ENCODE assay signal across 14 mouse cellular contexts in the genomic region with DNA sequence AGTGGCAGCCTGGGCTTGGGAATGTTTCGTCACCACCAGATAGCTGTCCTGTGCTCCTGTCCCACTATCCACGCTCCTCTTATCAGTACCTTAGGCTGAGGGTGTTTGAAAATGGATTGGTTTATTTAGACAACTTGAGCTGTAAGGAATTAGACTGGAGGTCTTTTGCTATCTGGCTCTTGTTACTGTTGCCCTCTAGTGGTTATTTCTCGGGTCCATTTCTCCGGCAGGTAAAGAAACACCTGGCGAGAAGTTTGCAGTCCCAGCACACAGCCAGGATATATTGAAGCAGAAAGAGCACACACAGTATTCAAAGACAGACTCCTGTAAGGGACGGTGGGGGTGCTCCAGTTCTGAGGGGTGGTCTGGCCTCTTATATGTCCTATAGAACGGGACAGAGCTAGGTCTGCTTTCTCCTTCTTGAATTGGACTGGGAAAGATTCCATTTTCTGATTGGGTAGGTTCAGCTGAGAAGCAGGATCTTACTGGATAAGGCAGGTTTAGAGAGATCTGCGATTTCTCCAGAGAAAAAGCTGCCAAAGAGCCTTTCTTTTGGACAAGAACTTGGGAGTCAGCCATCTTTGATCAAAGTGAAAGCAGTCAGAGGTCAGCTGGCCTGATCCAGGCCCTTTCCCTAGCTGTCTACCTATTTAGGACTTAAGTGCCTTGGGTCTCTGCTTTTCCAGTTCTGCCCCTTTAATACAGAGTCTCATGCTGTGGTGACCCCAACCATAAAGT.
DNase-seq lines count a peak whose midpoint lies in the region; ATAC-seq and TF ChIP-seq lines count a peak whose summit lies in the region.
"Had no signal": no experiment of that assay in that cellular context is flagged by ENCODE, and none has a peak within 500 bp of the region (broad histone marks: within the 10 kb centered on the region; RNA-seq: fewer than 3 reads in every experiment).

No protein-coding gene starts in this region.

- no peak overlapping the region for H3K4me3 ChIP-seq in forebrain, postnatal 0 days (ENCODE audit: low read depth, low read length)
- no peak overlapping the region for H3K4me3 ChIP-seq in forebrain, embryonic 14.5 days (ENCODE audit: low read depth, low read length)
- no peak overlapping the region for H3K4me3 ChIP-seq in midbrain, embryonic 14.5 days (replicated peaks; ENCODE audit: low read depth, low read length)
- no peak overlapping the region for H3K4me3 ChIP-seq in midbrain, embryonic 16.5 days (ENCODE audit: low read depth, low read length)
- H3K4me3 ChIP-seq in stomach, postnatal 0 days (ENCODE audit: low read depth, low read length), result no peak overlapping the region
- H3K4me3 ChIP-seq: embryonic facial prominence, embryonic 15.5 days; heart, embryonic 15.5 days; myocyte had no signal

- TF ChIP-seq EP300 in stomach, postnatal 0 days (optimal IDR thresholded peaks at IDR 0.05), result no peak

- no peaks in the 10 kb centered on the region for H3K27me3 ChIP-seq in forebrain, postnatal 0 days (ENCODE audit: insufficient read depth, low read length)
- no peaks in the 10 kb centered on the region for H3K27me3 ChIP-seq in forebrain, embryonic 14.5 days (replicated peaks; ENCODE audit: control insufficient read depth, insufficient read depth, low read length)
- no peaks in the 10 kb centered on the region for H3K27me3 ChIP-seq in midbrain, embryonic 14.5 days (ENCODE audit: control insufficient read depth, insufficient read depth, low read length)
- no peaks in the 10 kb centered on the region for H3K27me3 ChIP-seq in midbrain, embryonic 16.5 days (ENCODE audit: control insufficient read depth, insufficient read depth, low read depth, low read length)
- H3K27me3 ChIP-seq in stomach, postnatal 0 days (ENCODE audit: control insufficient read depth, insufficient read depth, low read length), result no peaks in the 10 kb centered on the region
- H3K27me3 ChIP-seq: embryonic facial prominence, embryonic 15.5 days; heart, embryonic 15.5 days had no signal

- no peaks in the 10 kb centered on the region for H3K4me1 ChIP-seq in forebrain, postnatal 0 days (ENCODE audit: insufficient read depth)
- H3K4me1 ChIP-seq in forebrain, embryonic 14.5 days (ENCODE audit: control insufficient read depth, insufficient read depth, low read length), result no peaks in the 10 kb centered on the region
- no peaks in the 10 kb centered on the region for H3K4me1 ChIP-seq in midbrain, embryonic 14.5 days (ENCODE audit: control insufficient read depth, insufficient read depth, low read length)
- H3K4me1 ChIP-seq in midbrain, embryonic 16.5 days (ENCODE audit: control insufficient read depth, insufficient read depth, low read length), result no peaks in the 10 kb centered on the region
- H3K4me1 ChIP-seq in stomach, postnatal 0 days (replicated peaks; ENCODE audit: control insufficient read depth, insufficient read depth), result no peaks in the 10 kb centered on the region
- H3K4me1 ChIP-seq: embryonic facial prominence, embryonic 15.5 days had no signal

- H3K9me3 ChIP-seq in forebrain, postnatal 0 days (ENCODE audit: low read length), result no peaks in the 10 kb centered on the region
- no peaks in the 10 kb centered on the region for H3K9me3 ChIP-seq in forebrain, embryonic 14.5 days (replicated peaks; ENCODE audit: control insufficient read depth, low read length)
- H3K9me3 ChIP-seq in midbrain, embryonic 14.5 days (ENCODE audit: control insufficient read depth, low read length), result no peaks in the 10 kb centered on the region
- H3K9me3 ChIP-seq in midbrain, embryonic 16.5 days (replicated peaks; ENCODE audit: control insufficient read depth, low read length, poor library complexity, severe bottlenecking), result no peaks in the 10 kb centered on the region
- no peaks in the 10 kb centered on the region for H3K9me3 ChIP-seq in stomach, postnatal 0 days (ENCODE audit: control insufficient read depth, low read length)
- H3K9me3 ChIP-seq: embryonic facial prominence, embryonic 15.5 days; heart, embryonic 15.5 days had no signal

- H3K9ac ChIP-seq in forebrain, postnatal 0 days, result no peak overlapping the region
- H3K9ac ChIP-seq in forebrain, embryonic 14.5 days (ENCODE audit: low read length), result no peak overlapping the region
- H3K9ac ChIP-seq in midbrain, embryonic 14.5 days (replicated peaks; ENCODE audit: low read length), result no peak overlapping the region
- no peak overlapping the region for H3K9ac ChIP-seq in midbrain, embryonic 16.5 days (ENCODE audit: low read depth, low read length)
- no peak overlapping the region for H3K9ac ChIP-seq in stomach, postnatal 0 days (ENCODE audit: low read length)
- H3K9ac ChIP-seq: embryonic facial prominence, embryonic 15.5 days; heart, embryonic 15.5 days had no signal

- TF ChIP-seq CTCF in forebrain, postnatal 0 days (IDR thresholded peaks at IDR 0.05; ENCODE audit: low read depth), result peak; percentile 33; the same call in 1 of the 2 replicates
- peak; percentile 70 for TF ChIP-seq CTCF in stomach, postnatal 0 days (IDR thresholded peaks at IDR 0.05; ENCODE audit: low read depth)

- no peaks in the 10 kb centered on the region for H3K36me3 ChIP-seq in forebrain, postnatal 0 days (ENCODE audit: insufficient read depth)
- no peaks in the 10 kb centered on the region for H3K36me3 ChIP-seq in forebrain, embryonic 14.5 days (ENCODE audit: control insufficient read depth, insufficient read depth, low read length)
- H3K36me3 ChIP-seq in midbrain, embryonic 14.5 days (ENCODE audit: control insufficient read depth, insufficient read depth, low read length), result no peaks in the 10 kb centered on the region
- no peaks in the 10 kb centered on the region for H3K36me3 ChIP-seq in midbrain, embryonic 16.5 days (ENCODE audit: control insufficient read depth, insufficient read depth, low read length)
- H3K36me3 ChIP-seq in stomach, postnatal 0 days (ENCODE audit: control insufficient read depth, insufficient read depth, low read length), result no peaks in the 10 kb centered on the region
- H3K36me3 ChIP-seq: embryonic facial prominence, embryonic 15.5 days; heart, embryonic 15.5 days had no signal

- H3K4me2 ChIP-seq in forebrain, postnatal 0 days (ENCODE audit: low read depth), result no peak overlapping the region
- no peak overlapping the region for H3K4me2 ChIP-seq in forebrain, embryonic 14.5 days (ENCODE audit: low read length)
- no peak overlapping the region for H3K4me2 ChIP-seq in midbrain, embryonic 14.5 days (ENCODE audit: low read length)
- H3K4me2 ChIP-seq in midbrain, embryonic 16.5 days (ENCODE audit: low read length), result no peak overlapping the region
- no peak overlapping the region for H3K4me2 ChIP-seq in stomach, postnatal 0 days (replicated peaks; ENCODE audit: low read depth)
- H3K4me2 ChIP-seq: embryonic facial prominence, embryonic 15.5 days; heart, embryonic 15.5 days had no signal

- no peak overlapping the region for H3K27ac ChIP-seq in forebrain, postnatal 0 days (ENCODE audit: low read depth, low read length)
- H3K27ac ChIP-seq in forebrain, embryonic 14.5 days (ENCODE audit: low read depth, low read length), result no peak overlapping the region
- H3K27ac ChIP-seq in midbrain, embryonic 14.5 days (replicated peaks; ENCODE audit: low read depth, low read length), result no peak overlapping the region
- H3K27ac ChIP-seq in midbrain, embryonic 16.5 days (ENCODE audit: low read length), result no peak overlapping the region
- no peak overlapping the region for H3K27ac ChIP-seq in stomach, postnatal 0 days (replicated peaks)
- H3K27ac ChIP-seq: embryonic facial prominence, embryonic 15.5 days; heart, embryonic 15.5 days had no signal

- no peak for DNase-seq in forebrain, postnatal 0 days
- no peak for DNase-seq in forebrain, embryonic 14.5 days (ENCODE audit: low spot score)
- DNase-seq in kidney, postnatal 14 days, result peak; percentile 12
- DNase-seq in kidney, postnatal 10 days, result no peak
- DNase-seq in midbrain, embryonic 14.5 days, result peak; percentile 49
- no peak for DNase-seq in stomach, postnatal 0 days (ENCODE audit: low spot score)
- DNase-seq: B cell, adult 2 months; kidney, adult 18-20 months; thymus, adult 18-20 months had no signal

- no peak for ATAC-seq in forebrain, postnatal 0 days
- ATAC-seq in forebrain, embryonic 14.5 days, result no peak
- ATAC-seq in midbrain, embryonic 14.5 days (ENCODE audit: low FRiP score, low TSS enrichment), result no peak
- no peak for ATAC-seq in midbrain, embryonic 16.5 days
- no peak for ATAC-seq in stomach, postnatal 0 days (ENCODE audit: low FRiP score, low TSS enrichment)
- no peak for ATAC-seq in megakaryocyte, adult 5-6 weeks (ENCODE audit: poor library complexity, severe bottlenecking)

- 63% methylated on average over 8 of the region's 8 CpGs for WGBS in forebrain, postnatal 0 days
- 65% methylated on average over 8 of the region's 8 CpGs for whole genome bisulfite sequencing in forebrain, embryonic 14.5 days
- 64% methylated on average over 8 of the region's 8 CpGs for WGBS in midbrain, embryonic 14.5 days
- WGBS in midbrain, embryonic 16.5 days, result 58% methylated on average over 8 of the region's 8 CpGs
- WGBS in stomach, postnatal 0 days, result 33% methylated on average over 8 of the region's 8 CpGs

Comparison
In these comparisons a context has a peak if more than half of its experiments do, and no peak if none do; other contexts are left out.
1. DNase-seq: peak in kidney, postnatal 14 days (single experiment) and midbrain, embryonic 14.5 days (single experiment); none in forebrain, postnatal 0 days (single experiment), forebrain, embryonic 14.5 days (single experiment), kidney, postnatal 10 days (single experiment) and stomach, postnatal 0 days (single experiment).